Mouse (Mus musculus) c-Kit-negative CD71-positive TER-119-positive erythroid progenitor cells, embryonic 14.5 days (primary cell): Measurements from ENCODE around the gene Fam187b.

Experiments used
- DNase-seq: peaks from one replicate; pipeline ENCODE4 v3.0.0-alpha.2; 2013; ENCODE audit warnings: low read depth, low spot score

Fam187b gene

GRCm38 (mm10) chr7:31008889-31009288 is 35.3 kb downstream of the Fam187b start:
- no peak for DNase-seq

GRCm38 (mm10) chr7:31012971-31013370 is 39.4 kb downstream of the Fam187b start:
- no peak for DNase-seq

GRCm38 (mm10) chr7:31017104-31017901 is 43.7 kb downstream of the Fam187b start:
- DNase-seq = no peak

- DNase-seq = no peak
Observed at GRCm38 (mm10) chr7:31028609-31029008, 55.0 kb downstream of the Fam187b start.

GRCm38 (mm10) chr7:31030717-31031116 is 57.1 kb downstream of the Fam187b start:
- no peak for DNase-seq

- DNase-seq = no peak
Observed at GRCm38 (mm10) chr7:31031731-31032130, 58.1 kb downstream of the Fam187b start.

GRCm38 (mm10) chr7:31033409-31034165 is 60.0 kb downstream of the Fam187b start:
- no peak for DNase-seq

- no peak for DNase-seq
Observed at GRCm38 (mm10) chr7:31034789-31035188, 61.2 kb downstream of the Fam187b start.

GRCm38 (mm10) chr7:31035291-31035690 is 61.7 kb downstream of the Fam187b start:
- no peak for DNase-seq

GRCm38 (mm10) chr7:31036917-31037316 is 63.3 kb downstream of the Fam187b start:
- DNase-seq = no peak

- no peak for DNase-seq
Observed at GRCm38 (mm10) chr7:31037675-31038074, 64.1 kb downstream of the Fam187b start.

GRCm38 (mm10) chr7:31039011-31039410 is 65.4 kb downstream of the Fam187b start:
- no peak for DNase-seq
